Mouse (Mus musculus) skeletal muscle tissue, adult 2 months (tissue): ENCODE data around the gene Zfp607b.

Experiments
- DNase-seq: peaks from one replicate; pipeline ENCODE4 v3.0.0-alpha.2; 2012; ENCODE audit warnings: low read depth, low spot score

Gene Zfp607b

GRCm38 (mm10) chr7:27688815-27689612 lies at the start of gene Zfp607b:
TSS of gene Zfp607b (plus strand) at chr7:27689340.
- DNase-seq: peak; percentile 95

- DNase-seq: no peak
These were observed 44.7 kb upstream of the Zfp607b start for GRCm38 (mm10) chr7:27644471-27644870.

- no peak for DNase-seq
These were observed 42.6 kb upstream of the Zfp607b start for GRCm38 (mm10) chr7:27646516-27646915.

- no peak for DNase-seq
These were observed 41.7 kb upstream of the Zfp607b start for GRCm38 (mm10) chr7:27647281-27648002.

- no peak for DNase-seq
These were observed 39.4 kb upstream of the Zfp607b start for GRCm38 (mm10) chr7:27649723-27650122.

- DNase-seq: peak; percentile 71
These were observed 38.2 kb upstream of the Zfp607b start for GRCm38 (mm10) chr7:27650949-27651348.

- DNase-seq: no peak
These were observed 35.3 kb upstream of the Zfp607b start, which contains the start of gene Ttc9b for GRCm38 (mm10) chr7:27653681-27654437. TSS of gene Ttc9b (plus strand) at chr7:27653915.

GRCm38 (mm10) chr7:27654607-27655276 lies 34.4 kb upstream of the Zfp607b start:
- peak; percentile 36 for DNase-seq

- DNase-seq: no peak
These were observed 33.6 kb upstream of the Zfp607b start for GRCm38 (mm10) chr7:27655545-27655944.

- DNase-seq: no peak
These were observed 32.5 kb upstream of the Zfp607b start for GRCm38 (mm10) chr7:27656600-27656999.

GRCm38 (mm10) chr7:27657824-27658395 lies 31.2 kb upstream of the Zfp607b start:
- no peak for DNase-seq

GRCm38 (mm10) chr7:27658712-27659663 lies 30.2 kb upstream of the Zfp607b start:
- DNase-seq: no peak

GRCm38 (mm10) chr7:27662038-27662437 lies 27.1 kb upstream of the Zfp607b start:
- no peak for DNase-seq

- DNase-seq: no peak
These were observed 16.0 kb upstream of the Zfp607b start for GRCm38 (mm10) chr7:27673064-27673574.

GRCm38 (mm10) chr7:27673575-27674131 lies 15.5 kb upstream of the Zfp607b start:
- DNase-seq: no peak

- no peak for DNase-seq
These were observed 15.0 kb upstream of the Zfp607b start for GRCm38 (mm10) chr7:27674195-27674521.

- peak; percentile 83 for DNase-seq
These were observed 14.5 kb upstream of the Zfp607b start, which contains the start of gene Map3k10 for GRCm38 (mm10) chr7:27674522-27675221. TSS of gene Map3k10 (minus strand) at chr7:27674598.

- DNase-seq: no peak
These were observed 13.9 kb upstream of the Zfp607b start for GRCm38 (mm10) chr7:27675222-27675612.

GRCm38 (mm10) chr7:27683218-27683617 lies 5.9 kb upstream of the Zfp607b start:
- DNase-seq: no peak
